Comparison of ENCODE assay signal across 15 mouse cellular contexts in genomic region chrX:133787112-133787511, GRCm38 (mm10).
DNase-seq lines count a peak whose midpoint lies in the region; ATAC-seq and TF ChIP-seq lines count a peak whose summit lies in the region.
"Had no signal": no experiment of that assay in that cellular context is flagged by ENCODE, and none has a peak within 500 bp of the region (broad histone marks: within the 10 kb centered on the region; RNA-seq: fewer than 3 reads in every experiment).

No protein-coding gene starts in this region.

- H3K27ac ChIP-seq in embryonic facial prominence, embryonic 11.5 days (replicated peaks; ENCODE audit: low read depth, low read length) = no peak overlapping the region
- H3K27ac ChIP-seq in embryonic facial prominence, embryonic 10.5 days (replicated peaks) = no peak overlapping the region
- no peak overlapping the region for H3K27ac ChIP-seq in layer of hippocampus, adult 2 months
- H3K27ac ChIP-seq: heart, embryonic 13.5 days; limb, embryonic 15.5 days; midbrain, embryonic 10.5 days; stomach, embryonic 15.5 days had no signal

- 17% methylated on average over 1 of the region's 1 CpGs for WGBS in embryonic facial prominence, embryonic 11.5 days
- WGBS in embryonic facial prominence, embryonic 10.5 days = 29% methylated on average over 1 of the region's 1 CpGs

- no peak overlapping the region for H3K9ac ChIP-seq in embryonic facial prominence, embryonic 11.5 days (replicated peaks; ENCODE audit: low read length)
- H3K9ac ChIP-seq: heart, embryonic 13.5 days; limb, embryonic 15.5 days; stomach, embryonic 15.5 days had no signal

- no peak for ATAC-seq in embryonic facial prominence, embryonic 11.5 days (replicated peaks; ENCODE audit: insufficient number of reproducible peaks, low FRiP score, low TSS enrichment, low read depth)

- no peaks in the 10 kb centered on the region for H3K9me3 ChIP-seq in embryonic facial prominence, embryonic 11.5 days (replicated peaks; ENCODE audit: control insufficient read depth, low read length)
- H3K9me3 ChIP-seq in embryonic facial prominence, embryonic 10.5 days = no peaks in the 10 kb centered on the region
- H3K9me3 ChIP-seq: heart, embryonic 13.5 days; limb, embryonic 15.5 days; midbrain, embryonic 10.5 days; stomach, embryonic 15.5 days had no signal

- H3K4me2 ChIP-seq in embryonic facial prominence, embryonic 11.5 days (ENCODE audit: low read depth, low read length) = no peak overlapping the region
- H3K4me2 ChIP-seq: heart, embryonic 13.5 days; limb, embryonic 15.5 days; stomach, embryonic 15.5 days had no signal

- peak; percentile 78 for TF ChIP-seq CTCF in layer of hippocampus, adult 2 months (conservative IDR thresholded peaks at IDR 0.05)

- H3K27me3 ChIP-seq in embryonic facial prominence, embryonic 11.5 days (ENCODE audit: control insufficient read depth, insufficient read depth, low read length) = no peaks in the 10 kb centered on the region
- H3K27me3 ChIP-seq in embryonic facial prominence, embryonic 10.5 days (replicated peaks; ENCODE audit: low read depth, poor library complexity, severe bottlenecking) = 0 out of 2 replicates have a peak, but pooled peaks cover 15% of the 10 kb centered on the region
- H3K27me3 ChIP-seq: heart, embryonic 13.5 days; limb, embryonic 15.5 days; stomach, embryonic 15.5 days had no signal

- H3K36me3 ChIP-seq in embryonic facial prominence, embryonic 11.5 days (replicated peaks; ENCODE audit: control insufficient read depth, insufficient read depth, low read depth, low read length) = no peaks in the 10 kb centered on the region
- no peaks in the 10 kb centered on the region for H3K36me3 ChIP-seq in embryonic facial prominence, embryonic 10.5 days (replicated peaks)
- H3K36me3 ChIP-seq: heart, embryonic 13.5 days; limb, embryonic 15.5 days; midbrain, embryonic 10.5 days; stomach, embryonic 15.5 days had no signal

- H3K4me1 ChIP-seq in embryonic facial prominence, embryonic 11.5 days (ENCODE audit: control insufficient read depth, insufficient read depth, low read length) = no peaks in the 10 kb centered on the region
- no peaks in the 10 kb centered on the region for H3K4me1 ChIP-seq in embryonic facial prominence, embryonic 10.5 days
- H3K4me1 ChIP-seq: heart, embryonic 13.5 days; limb, embryonic 15.5 days; midbrain, embryonic 10.5 days; stomach, embryonic 15.5 days had no signal

- no peak overlapping the region for H3K4me3 ChIP-seq in embryonic facial prominence, embryonic 11.5 days (ENCODE audit: low read depth, low read length)
- H3K4me3 ChIP-seq in embryonic facial prominence, embryonic 10.5 days = no peak overlapping the region
- H3K4me3 ChIP-seq in layer of hippocampus, adult 2 months = no peak overlapping the region
- H3K4me3 ChIP-seq: heart, embryonic 13.5 days; limb, embryonic 15.5 days; midbrain, embryonic 10.5 days; stomach, embryonic 15.5 days had no signal

- DNase-seq in embryonic facial prominence, embryonic 11.5 days (ENCODE audit: low spot score) = peak; percentile 35
- no peak for DNase-seq in embryonic facial prominence, embryonic 10.5 days (ENCODE audit: low spot score)
- DNase-seq in layer of hippocampus, adult 2 months (ENCODE audit: low spot score in 2 of 2) = no peak
- no peak for DNase-seq in layer of hippocampus, postnatal 25 days (ENCODE audit: extremely low spot score in 1 of 2, low spot score in 1 of 2)
- DNase-seq in retina, embryonic 14.5 days (ENCODE audit: low spot score) = peak; percentile 24
- DNase-seq in retina, postnatal 1 day = no peak
- DNase-seq in spleen, postnatal 14 days (ENCODE audit: low spot score in 2 of 2) = no peak
- DNase-seq in adrenal gland, postnatal 14 days = no peak
- DNase-seq: adrenal gland, postnatal 36 days; B cell, adult 2 months; cerebellum, adult 2 months had no signal

Comparison
In these comparisons a context has a peak if more than half of its experiments do, and no peak if none do; other contexts are left out.
1. DNase-seq: peak in embryonic facial prominence, embryonic 11.5 days (single experiment) and retina, embryonic 14.5 days (single experiment); none in embryonic facial prominence, embryonic 10.5 days (single experiment), layer of hippocampus, adult 2 months (0 of 2), layer of hippocampus, postnatal 25 days (0 of 2), retina, postnatal 1 day (single experiment), spleen, postnatal 14 days (0 of 2) and adrenal gland, postnatal 14 days (single experiment).